Mouse (Mus musculus) embryo, embryonic 9.5 days (tissue): ENCODE results near the gene Cdkl3.

Source experiments
- DNase-seq: peaks from one replicate; pipeline ENCODE4 v3.0.0-alpha.2; 2017; ENCODE audit errors: extremely low spot score

The Cdkl3 gene

DNA sequence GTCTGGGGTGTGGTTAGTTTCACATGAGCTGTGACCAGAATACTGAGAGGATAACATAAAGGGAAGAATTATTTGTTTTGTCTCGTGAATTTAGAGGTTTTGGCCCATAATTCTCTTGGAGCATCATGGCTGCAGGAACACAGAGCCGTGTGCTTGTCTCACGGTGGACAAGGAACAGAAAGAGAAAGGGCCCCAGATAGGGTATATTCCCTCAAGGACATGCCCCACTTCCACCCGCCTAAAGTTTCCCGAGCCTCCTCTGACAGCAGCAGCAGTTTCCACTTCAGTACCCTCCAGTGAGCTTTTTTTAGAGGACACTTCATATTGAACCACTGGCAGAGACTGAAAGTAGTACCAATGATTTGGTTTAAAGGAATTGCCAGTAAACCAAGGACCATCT lies 7.5 kb downstream of the Cdkl3 start:
- no peak for DNase-seq

DNA sequence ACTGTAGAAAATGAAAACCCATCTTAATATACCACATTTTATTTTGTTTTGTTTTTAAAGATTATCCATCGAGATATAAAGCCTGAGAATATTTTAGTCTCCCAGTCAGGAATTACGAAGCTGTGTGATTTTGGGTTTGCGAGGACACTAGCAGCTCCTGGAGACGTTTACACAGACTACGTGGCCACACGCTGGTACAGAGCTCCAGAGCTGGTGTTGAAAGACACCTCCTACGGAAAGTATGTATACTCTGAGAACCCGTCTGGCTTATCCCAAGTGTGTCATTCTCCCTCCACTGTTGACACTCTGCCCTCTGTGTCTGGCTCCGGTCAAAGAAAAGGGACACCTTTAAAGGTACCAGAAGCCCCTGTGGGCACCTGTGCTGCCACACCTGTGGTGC lies 14.2 kb downstream of the Cdkl3 start:
- DNase-seq: no peak

DNA sequence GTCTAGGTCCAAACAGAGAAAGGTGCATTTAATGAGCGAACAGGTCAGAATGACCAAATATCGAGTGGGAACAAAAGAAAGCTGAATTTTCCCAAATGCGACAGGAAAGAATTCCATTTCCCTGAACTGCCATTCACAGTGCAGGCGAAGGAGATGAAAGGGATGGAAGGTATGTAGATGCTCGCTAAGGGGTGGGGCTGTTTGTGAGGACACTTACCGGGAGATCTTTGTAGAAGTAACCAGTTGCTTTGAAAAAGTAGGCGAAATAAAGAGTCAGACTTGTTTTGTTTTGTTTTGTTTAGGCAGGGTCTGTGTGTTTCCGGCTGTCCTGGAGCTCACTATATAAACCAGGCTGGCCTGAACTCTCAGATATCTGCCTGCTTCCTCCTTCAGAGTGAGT lies 28.3 kb downstream of the Cdkl3 start:
- DNase-seq: no peak

DNA sequence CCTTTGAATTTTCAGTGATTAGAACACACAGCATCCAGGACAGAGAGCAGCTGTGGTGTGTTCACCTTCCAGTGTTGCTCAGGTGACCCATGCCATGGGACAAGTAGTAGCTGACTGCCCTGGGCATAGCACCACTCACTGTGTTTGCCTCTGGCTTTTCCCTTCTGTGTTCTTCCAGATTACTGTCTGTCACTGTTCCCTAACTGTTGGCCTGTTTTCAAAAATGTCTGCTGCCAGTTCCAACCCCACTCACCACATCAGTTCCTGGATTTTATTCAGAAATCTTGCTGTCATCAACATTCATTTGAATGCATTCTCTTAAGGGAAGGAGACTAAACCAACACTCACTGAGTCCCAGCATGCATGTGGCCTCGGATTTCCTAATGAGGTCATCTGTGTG lies 29.9 kb downstream of the Cdkl3 start:
- DNase-seq: no peak

DNA sequence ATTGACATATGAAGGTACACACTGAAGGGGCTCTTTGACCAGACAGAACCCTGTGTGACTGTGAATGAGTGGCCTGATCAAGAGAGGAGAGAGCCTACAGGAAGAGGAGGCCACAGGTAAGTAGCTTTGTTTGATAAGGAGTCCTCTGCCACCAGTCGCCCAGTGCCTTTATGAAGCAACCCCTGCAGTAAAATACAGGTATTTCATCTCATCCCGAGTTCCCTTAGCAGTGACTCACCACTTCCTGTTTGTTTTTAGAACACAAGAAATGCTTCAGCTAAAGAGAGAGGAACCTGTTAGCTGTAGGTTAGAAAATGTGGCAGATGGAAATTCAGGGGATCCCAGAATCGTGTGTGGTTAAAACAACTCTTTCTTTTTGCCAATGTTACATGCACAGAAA lies 31.9 kb downstream of the Cdkl3 start:
- no peak for DNase-seq

DNA sequence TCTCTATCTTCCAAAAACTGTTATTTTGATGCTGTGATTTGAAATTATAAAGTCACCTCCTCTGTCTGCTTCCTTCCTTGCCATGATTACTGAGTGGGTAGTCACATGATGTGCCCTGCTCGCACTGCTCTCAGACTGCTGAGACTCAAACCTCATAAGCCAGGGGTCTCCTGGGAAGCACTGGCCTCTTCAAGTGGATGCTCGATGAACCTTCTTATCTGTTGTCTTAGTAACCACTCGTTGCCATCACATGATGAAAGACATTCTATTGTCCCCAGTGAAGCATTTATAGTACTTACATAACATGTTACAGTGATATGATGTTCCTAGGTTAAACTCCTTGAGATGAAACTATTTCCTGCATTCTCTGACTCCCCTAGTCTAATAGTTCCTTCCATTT lies 33.6 kb downstream of the Cdkl3 start:
- DNase-seq: no peak

DNA sequence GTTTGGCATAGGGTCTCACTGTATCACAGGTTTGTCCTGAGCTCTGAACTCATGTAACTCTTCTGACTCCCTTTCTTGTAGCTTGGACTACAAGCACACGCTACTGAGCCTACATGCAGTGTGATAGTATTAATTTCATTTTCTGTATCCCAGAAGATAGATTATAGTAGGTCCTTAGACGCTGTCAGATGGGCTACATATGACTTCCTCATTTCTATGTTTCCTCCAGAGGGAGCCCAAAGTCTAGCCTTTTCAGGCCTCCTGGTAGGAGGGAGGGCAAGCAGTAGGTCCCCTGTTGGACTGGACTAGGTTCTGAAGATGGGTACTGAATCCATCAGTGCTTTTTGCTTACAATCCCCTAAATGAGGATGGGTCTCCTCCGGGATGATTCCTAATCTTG lies 39.2 kb downstream of the Cdkl3 start:
- DNase-seq: no peak

DNA sequence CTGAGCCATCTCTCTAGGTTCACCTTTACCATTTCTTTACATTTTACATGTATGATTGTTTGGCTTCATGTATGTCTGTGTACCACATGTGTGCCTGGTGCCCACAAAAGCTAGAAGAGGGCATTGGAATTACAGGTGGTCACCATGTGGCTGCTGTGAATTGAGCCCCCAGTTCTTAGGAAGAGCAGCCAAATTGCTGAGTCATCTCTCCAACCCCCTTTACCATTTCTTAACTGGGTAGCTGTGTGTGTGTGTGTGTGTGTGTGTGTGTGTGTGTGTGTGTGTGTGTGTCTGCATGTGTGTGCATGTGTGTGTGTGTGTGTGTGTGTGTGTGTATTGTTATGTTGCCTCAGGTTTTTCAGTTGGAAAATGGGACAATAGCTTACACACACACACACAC lies 40.1 kb downstream of the Cdkl3 start:
- no peak for DNase-seq

DNA sequence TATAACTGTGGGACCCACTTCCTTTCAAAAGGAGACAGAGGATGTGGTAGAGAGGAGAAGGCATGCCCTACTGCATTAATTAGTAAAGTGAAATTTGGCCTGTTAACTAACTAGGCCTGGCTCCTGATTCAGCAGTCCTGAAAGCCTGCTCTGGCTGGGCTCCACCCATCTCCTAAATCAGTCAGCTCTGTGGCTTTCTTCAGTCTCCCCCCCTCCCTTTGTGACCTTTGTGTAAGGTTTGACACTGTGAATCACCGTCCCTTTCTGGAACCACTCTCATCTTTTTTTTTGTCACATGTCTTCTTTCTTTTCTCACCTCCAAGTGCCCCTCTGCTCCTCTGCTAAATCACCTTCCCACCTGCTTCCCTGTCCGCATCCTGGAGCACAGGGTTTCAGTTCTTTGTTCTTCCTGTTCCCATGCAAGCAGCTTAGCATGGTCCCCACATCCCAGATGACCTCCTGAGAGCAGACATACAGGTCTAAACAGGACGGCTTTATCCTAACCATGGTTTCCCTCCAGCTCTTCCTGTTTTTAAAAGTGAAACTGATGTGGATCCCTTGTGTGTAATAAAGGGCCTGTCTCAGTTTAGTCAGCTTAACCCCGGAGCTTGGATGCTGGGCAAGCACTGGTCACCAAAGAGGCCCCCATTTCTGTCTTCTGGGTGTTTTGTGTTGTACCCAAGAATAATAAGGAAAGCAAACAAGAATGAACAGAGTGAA lies 42.6 kb downstream of the Cdkl3 start:
- DNase-seq: no peak

DNA sequence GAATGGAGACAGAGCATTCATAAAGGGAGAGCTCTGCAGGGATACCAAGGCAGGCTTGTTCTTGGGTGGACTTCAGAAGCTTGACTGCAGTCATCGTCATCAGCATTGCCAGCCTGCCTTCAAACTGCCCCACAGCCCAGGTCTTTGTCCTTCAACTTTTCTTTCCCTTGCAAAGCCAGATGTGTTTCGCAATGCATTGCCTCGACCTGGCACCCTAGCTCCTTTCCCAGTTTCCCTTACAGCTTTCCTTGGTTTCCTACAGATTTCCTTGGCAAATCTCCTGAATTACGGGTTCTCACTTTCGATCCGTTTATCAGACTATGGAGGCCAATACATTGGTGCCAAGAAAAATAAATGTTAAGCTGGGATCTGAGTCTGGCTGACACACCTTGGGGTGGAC lies 49.4 kb downstream of the Cdkl3 start:
- DNase-seq: no peak

DNA sequence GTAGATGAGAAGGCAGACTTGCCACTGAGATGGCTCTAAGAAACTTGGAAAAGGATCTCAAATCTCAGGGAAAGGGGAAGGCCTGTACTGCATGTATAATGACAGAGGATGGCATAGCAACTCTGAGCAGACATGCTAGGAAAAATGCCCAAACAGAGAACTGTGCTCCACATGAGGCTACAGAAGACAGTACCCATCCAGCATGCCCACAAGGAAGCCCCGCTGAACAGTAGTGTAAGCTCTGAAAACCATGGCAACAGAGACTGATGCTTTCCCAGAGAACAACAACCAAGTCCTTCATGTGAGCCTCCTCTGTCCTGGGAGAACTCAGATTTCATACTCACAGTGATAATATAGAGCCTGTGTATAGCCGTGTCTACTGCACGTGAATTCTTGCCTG lies 50.7 kb downstream of the Cdkl3 start:
- DNase-seq: no peak

DNA sequence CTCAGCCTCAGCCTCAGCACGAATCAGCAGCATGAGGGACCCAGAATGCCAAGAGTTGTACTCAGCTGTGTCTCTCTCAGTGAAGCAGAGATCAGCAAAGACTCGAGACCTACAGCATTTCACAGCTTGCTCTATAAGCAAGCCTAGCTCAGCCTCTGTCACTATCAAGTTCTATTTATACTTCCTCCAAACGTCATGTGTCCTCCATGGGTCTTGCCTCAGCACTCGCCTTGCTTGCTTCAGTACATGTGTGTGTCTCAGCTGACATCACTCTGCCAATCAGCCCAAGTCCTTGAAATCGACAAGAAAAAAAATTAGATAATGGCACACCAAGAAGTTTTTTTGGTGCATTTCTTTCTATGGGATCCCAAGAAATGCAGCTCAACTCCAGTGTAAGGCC lies 52.2 kb downstream of the Cdkl3 start:
- DNase-seq: no peak

DNA sequence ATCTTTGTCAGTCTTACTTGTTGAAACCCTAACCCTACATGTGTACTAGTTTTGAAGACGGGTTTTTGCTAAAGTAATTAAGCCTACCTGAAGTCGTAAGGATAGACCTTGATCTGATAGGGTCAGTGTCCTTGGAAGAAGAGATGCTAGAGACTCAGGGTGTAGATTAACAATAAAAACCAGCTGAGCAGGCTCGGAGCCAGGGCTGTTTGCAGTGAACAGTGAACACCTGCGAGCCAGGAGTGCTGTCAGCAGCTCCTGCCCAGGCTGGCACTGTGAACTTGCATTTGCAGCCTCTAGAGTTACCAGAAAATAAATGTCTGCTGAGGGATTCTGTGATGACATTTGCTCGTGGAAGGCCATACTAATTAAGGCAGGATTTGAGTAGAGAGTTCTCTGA lies 55.0 kb downstream of the Cdkl3 start:
- no peak for DNase-seq

DNA sequence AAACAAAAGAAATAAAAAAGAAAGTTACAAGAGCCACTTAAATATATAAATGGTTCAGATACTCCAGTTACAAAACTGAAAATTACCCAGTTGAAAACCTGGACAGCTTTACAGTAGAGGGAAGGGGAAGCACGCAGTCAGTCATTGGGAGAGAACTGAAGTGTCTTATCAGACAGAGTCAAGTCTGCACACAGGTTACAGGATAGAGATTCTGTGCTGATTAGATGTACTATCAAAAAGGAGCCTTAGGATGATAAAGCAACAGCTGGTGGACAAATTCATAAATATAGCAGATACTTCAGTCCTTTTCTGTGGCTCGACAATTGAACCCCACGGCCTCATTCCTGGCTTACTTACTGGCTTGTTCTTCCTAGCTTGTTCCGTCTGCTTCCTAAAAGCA lies 56.3 kb downstream of the Cdkl3 start:
- no peak for DNase-seq

DNA sequence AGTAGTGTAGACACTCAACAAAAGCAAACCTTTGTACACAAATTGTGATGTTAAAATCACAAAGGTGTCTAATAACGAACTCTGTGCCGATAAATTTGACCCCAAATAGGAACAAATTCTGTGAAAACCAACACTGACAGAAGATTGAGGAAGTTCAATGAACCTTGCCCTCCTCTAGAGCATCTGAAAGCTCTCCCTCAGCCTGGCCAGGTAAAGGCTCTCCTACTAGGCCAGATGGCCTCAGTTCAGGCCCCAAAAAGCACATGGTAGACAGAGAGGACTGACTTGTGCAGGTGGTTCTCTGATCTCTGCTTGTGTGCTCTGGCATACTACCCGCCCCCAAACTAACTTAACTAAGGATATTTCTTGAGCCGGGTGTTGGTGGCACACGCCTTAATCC lies 58.4 kb downstream of the Cdkl3 start:
- no peak for DNase-seq

DNA sequence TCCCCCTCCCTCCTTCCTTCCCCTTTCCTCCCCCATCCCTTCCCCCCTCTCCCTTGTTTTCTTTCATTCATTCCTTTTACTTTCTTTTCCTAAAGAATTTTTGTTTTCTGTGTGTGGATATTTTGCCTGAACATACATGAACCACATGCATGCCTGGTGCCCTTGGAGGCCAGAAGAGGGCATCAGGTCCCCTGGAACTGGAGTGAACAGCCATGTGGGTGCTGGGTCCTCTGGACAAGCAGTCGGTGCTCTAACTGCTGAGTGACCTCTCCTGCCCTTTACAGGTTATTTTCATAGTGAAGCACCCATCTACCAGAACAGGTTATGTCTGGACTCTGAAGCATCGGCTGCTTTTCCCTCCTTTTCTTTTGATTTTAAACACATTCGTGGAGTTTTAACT lies 60.4 kb downstream of the Cdkl3 start:
- no peak for DNase-seq

DNA sequence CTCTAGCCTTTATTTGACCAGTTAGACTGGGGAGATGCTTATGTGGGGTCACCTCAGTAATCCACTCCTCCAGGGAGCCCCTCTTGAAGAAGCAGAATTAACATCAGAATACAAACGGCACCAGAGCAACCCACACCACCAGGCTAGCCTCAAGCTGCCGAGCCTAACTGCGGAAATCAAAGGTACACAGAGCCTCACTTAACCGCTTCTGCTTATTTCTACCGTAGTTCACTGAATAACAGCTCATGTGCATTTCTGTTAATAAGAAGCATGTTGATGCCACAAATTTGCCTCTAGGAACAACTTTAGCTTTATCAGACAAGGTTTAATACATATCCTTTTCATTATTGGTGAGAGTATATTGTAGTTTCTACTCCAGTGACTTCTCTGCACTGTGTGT lies 61.8 kb downstream of the Cdkl3 start:
- no peak for DNase-seq

DNA sequence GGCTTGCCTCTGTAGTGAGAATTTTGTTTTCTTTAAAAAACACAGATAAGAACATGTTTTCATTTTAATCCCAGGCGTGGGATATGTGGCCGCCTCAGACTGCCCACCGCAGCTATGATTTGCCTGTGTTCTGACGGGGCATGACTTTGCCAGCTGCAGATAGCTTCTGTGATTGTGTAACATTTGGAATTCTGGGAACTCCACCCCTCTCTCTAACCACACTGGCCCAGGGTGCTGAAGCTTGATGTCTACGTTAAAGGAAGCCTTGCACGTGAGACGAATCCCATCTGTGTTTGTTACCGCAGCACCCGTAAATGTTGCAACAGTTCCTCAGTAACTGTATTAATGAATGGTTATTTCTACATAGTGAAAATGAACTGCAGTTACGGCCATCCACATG lies 67.7 kb downstream of the Cdkl3 start:
- DNase-seq: no peak

DNA sequence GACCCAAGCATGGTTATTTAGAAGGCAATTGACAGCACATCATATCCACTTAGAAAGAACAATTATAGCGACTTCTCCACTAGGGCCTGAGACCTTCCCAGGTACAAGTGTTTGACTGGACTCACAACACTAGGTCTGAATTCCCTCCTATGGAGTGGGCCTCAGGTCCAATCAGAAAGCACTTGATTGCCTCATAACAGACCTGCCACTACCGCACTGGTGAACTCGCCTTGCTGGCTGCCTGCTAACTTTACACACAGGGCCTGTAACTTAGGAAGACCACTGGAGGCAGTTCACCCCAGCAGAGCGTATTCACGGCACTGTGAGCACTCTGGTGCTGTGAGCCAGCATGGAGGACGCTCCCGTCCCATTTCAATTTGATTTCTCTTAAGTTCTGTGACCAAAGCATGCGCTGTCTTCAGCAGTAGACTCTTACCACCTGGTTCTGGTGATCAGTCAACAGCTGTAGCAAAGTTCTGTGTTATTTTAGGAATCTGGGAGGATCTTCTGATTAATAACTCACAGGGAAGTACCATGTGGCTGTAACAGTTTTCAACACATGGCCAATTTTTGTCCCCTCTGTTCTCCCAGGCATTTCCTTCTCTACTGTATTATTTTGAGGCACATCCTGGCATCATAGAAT lies 69.6 kb downstream of the Cdkl3 start:
- DNase-seq: no peak

DNA sequence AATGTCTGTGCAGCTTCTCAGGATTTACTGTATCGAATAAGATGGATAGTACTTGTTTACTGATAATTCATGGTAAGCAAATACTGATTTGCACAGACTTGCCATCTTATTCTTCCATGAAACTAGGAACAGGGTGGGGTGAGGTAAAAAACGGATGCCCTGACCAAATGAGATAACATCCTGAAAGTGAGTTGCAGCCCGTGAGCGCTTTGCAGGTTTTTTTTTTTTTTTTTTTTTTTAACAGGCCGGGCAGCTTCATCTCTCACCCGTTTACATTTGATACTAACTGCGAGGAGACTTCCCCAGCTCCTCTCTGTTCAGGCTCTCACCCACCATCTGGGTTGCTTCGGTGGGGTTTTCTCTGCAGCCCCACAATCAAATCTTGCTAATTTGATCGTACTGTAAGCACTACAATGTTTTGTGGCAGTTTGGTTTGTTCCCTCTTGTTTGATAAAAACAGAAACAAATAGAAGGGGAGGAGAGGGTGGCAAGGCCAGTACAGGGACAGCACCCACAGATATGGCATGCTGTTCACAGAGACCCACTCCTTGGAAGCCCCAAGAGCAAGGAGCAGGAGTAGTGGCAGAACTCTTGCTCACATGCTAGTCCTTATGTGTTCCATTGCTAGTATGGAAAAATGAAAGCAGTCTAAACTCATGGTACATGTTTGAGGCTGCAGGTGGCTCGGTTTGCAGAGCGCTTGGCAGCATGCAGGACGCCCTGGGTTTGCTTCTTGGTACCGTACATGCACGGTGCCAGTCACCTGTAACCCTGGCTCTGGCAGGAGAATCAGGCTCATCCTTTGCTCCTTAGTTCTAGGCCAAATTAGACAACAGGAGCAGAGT lies 70.8 kb downstream of the Cdkl3 start:
- no peak for DNase-seq

DNA sequence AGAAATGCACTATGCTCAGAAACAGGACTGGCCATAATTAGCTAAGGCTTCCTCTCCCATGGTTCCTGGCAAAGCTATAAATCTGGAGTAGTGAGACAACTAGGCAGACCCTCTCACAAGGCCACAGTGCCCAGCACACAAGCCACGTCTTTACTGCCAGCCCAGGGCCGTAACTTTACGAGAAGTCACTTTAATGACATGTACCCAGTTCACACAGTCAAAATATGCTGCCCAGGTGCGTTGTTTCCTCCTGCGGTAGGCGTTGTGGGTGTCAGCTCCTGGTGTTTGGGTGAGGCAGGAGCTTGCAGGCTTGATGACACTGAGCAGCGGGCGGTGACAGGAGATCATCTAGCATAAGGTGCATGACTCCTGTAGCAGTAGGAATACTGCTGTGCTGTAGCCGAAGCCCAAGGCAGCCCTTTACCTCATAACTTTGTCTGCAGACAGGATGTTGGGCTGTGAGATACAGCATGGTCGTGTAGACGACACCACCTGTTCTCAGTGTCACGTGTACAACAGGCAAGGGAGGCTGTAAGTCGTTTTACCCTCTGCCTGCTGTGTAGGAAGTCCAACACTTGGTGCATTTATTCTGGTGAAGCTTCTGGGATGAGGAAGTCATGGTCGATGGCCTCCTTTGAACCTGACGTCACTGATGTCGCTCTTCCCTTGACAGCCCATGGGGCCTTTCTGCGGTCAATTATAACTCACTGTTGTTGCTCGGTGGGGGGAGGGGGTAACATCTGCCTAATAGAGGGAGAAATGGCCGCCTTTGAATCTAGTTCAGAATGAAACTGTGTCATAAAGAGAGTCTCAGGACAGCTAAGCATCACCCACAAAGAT lies 72.0 kb downstream of the Cdkl3 start:
- DNase-seq: no peak

DNA sequence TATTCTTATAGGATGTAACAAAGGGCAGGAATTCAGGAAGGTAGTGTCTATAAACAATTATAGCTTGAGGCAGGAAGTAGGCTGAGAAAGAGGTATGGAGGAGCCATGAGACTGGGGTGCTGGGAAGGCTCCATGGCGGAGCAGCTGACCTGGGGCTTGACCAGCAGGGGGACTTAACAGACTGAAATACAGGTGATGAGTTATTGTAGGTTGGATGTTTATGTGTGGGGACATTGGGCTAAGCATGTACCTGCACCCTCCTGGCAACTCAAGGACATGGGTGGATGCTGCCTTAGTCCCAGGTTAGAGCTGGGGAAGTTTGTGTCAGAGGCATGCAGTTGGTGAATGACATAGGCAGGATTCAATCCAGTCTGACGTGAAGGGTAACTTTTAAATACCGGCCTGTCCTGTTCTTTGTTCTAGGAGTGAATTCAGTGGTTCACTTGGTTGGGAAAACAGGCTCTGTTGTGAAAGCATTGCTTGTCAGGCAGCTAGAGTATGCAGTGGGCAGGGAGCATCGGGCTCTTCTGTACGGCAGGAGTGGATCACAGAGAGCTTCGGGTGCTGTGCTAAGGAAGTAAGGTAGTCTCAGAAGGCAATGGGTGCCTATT lies 72.8 kb downstream of the Cdkl3 start:
- DNase-seq: no peak
